In genomic region chr11:35980411-35980917, GRCm38 (mm10) we compare ENCODE assay signal across 7 mouse cellular contexts. TPM values are rescaled to one million over a fixed set of nuclear protein-coding genes. Genes with fewer than 3 reads are reported as not detected.
DNase-seq lines count a peak whose midpoint lies in the region; ATAC-seq and TF ChIP-seq lines count a peak whose summit lies in the region.

TSS of gene Wwc1 (minus strand) at chr11:35980527.

- H3K4me3 ChIP-seq in intestine, postnatal 0 days (ENCODE audit: low read depth, low read length) = peak within 1 kb of the TSS; percentile 65
- peak within 1 kb of the TSS; percentile 75 for H3K4me3 ChIP-seq in limb, embryonic 10.5 days
- H3K4me3 ChIP-seq in midbrain, embryonic 14.5 days (replicated peaks; ENCODE audit: low read depth, low read length) = peak within 1 kb of the TSS; percentile 69
- peak within 1 kb of the TSS; percentile 77 for H3K4me3 ChIP-seq in testis, adult 2 months (ENCODE audit: control insufficient read depth, low read depth, low read length)

- POLR2A ChIA-PET in Patski (lab: Charles Lee) = interaction anchor here (1.3 to 8.7 kb wide), 4 partner anchors 41 to 105 kb away, joined by 4 to 66 read pairs (median 15); no protein-coding TSS in a partner anchor

- in situ Hi-C loops in Patski (cut with MboI; ENCODE audit: low pct_unique_long_range_greater_than_20kb) = loop anchor here (10.0 kb wide), 1 partner anchor 146 kb away; the partner anchor contains the start of gene Rars

- peak within 1 kb of the TSS; percentile 87 for H3K4me2 ChIP-seq in intestine, postnatal 0 days (replicated peaks; ENCODE audit: low read depth)
- peak within 1 kb of the TSS; percentile 78 for H3K4me2 ChIP-seq in midbrain, embryonic 14.5 days (ENCODE audit: low read length)

- H3K9me3 ChIP-seq in intestine, postnatal 0 days (ENCODE audit: control insufficient read depth) = no peaks in the 10 kb centered on the region
- H3K9me3 ChIP-seq in limb, embryonic 10.5 days (replicated peaks) = no peaks in the 10 kb centered on the region
- H3K9me3 ChIP-seq in midbrain, embryonic 14.5 days (ENCODE audit: control insufficient read depth, low read length) = no peaks in the 10 kb centered on the region

- peak within 1 kb of the TSS; percentile 79 for H3K9ac ChIP-seq in intestine, postnatal 0 days (ENCODE audit: low read depth, low read length)
- peak within 1 kb of the TSS; percentile 76 for H3K9ac ChIP-seq in midbrain, embryonic 14.5 days (replicated peaks; ENCODE audit: low read length)

- CTCF ChIA-PET in Patski (lab: Charles Lee) = no interaction called here

- ATAC-seq in Patski = peak; percentile 19
- ATAC-seq in intestine, postnatal 0 days = peak; percentile 77
- peak; percentile 63; the same call in 1 of the 2 replicates for ATAC-seq in midbrain, embryonic 14.5 days (ENCODE audit: low FRiP score, low TSS enrichment)

- peak within 1 kb of the TSS; percentile 85 for H3K27ac ChIP-seq in intestine, postnatal 0 days (ENCODE audit: low read depth, low read length)
- peak within 1 kb of the TSS; percentile 79 for H3K27ac ChIP-seq in limb, embryonic 10.5 days
- peak within 1 kb of the TSS; percentile 55 for H3K27ac ChIP-seq in midbrain, embryonic 14.5 days (replicated peaks; ENCODE audit: low read depth, low read length)
- H3K27ac ChIP-seq in testis, adult 2 months (ENCODE audit: control insufficient read depth, insufficient read depth, low read depth, low read length) = no peak within 1 kb of the TSS

- H3K27me3 ChIP-seq in Patski = no peaks in the 10 kb centered on the region
- no peaks in the 10 kb centered on the region for H3K27me3 ChIP-seq in intestine, postnatal 0 days (replicated peaks; ENCODE audit: control insufficient read depth, insufficient read depth, low read length)
- peaks cover 81% of the 10 kb centered on the region for H3K27me3 ChIP-seq in limb, embryonic 10.5 days (ENCODE audit: low read depth, poor library complexity, severe bottlenecking)
- no peaks in the 10 kb centered on the region for H3K27me3 ChIP-seq in midbrain, embryonic 14.5 days (ENCODE audit: control insufficient read depth, insufficient read depth, low read length)
- no peaks in the 10 kb centered on the region for H3K27me3 ChIP-seq in testis, adult 2 months (ENCODE audit: control insufficient read depth, insufficient read depth, low read length)

- peak; percentile 57 for TF ChIP-seq CTCF in Patski (IDR thresholded peaks at IDR 0.05)
- peak; percentile 45 for TF ChIP-seq CTCF in intestine, postnatal 0 days (IDR thresholded peaks at IDR 0.05; ENCODE audit: low read depth)
- no peak for TF ChIP-seq CTCF in testis, adult 2 months (IDR thresholded peaks at IDR 0.05; ENCODE audit: control insufficient read depth, insufficient read depth, insufficient replicate concordance, low read depth, low read length)

- peaks cover 3% of the 10 kb centered on the region; the same call in 1 of the 2 replicates for H3K4me1 ChIP-seq in intestine, postnatal 0 days (replicated peaks; ENCODE audit: control insufficient read depth, insufficient read depth, low read length)
- peaks cover 15% of the 10 kb centered on the region for H3K4me1 ChIP-seq in limb, embryonic 10.5 days
- H3K4me1 ChIP-seq in midbrain, embryonic 14.5 days (ENCODE audit: control insufficient read depth, insufficient read depth, low read length) = peaks cover 17% of the 10 kb centered on the region
- peaks cover 13% of the 10 kb centered on the region for H3K4me1 ChIP-seq in testis, adult 2 months (ENCODE audit: control insufficient read depth, insufficient read depth, low read length)

- H3K36me3 ChIP-seq in intestine, postnatal 0 days (ENCODE audit: control insufficient read depth, insufficient read depth) = no peaks in the 10 kb centered on the region
- no peaks in the 10 kb centered on the region for H3K36me3 ChIP-seq in limb, embryonic 10.5 days
- H3K36me3 ChIP-seq in midbrain, embryonic 14.5 days (ENCODE audit: control insufficient read depth, insufficient read depth, low read length) = no peaks in the 10 kb centered on the region
- H3K36me3 ChIP-seq in testis, adult 2 months (ENCODE audit: control insufficient read depth, insufficient read depth, low read length) = no peaks in the 10 kb centered on the region

- DNase-seq in Patski (ENCODE audit: low read depth, low spot score) = no peak
- peak; percentile 67 for DNase-seq in brain, embryonic 18.5 days (ENCODE audit: low read depth, low spot score)
- DNase-seq in forelimb bud, embryonic 11.5 days (ENCODE audit: low read depth, low spot score) = peak; percentile 55
- DNase-seq in limb, embryonic 10.5 days (ENCODE audit: low spot score) = no peak
- peak; percentile 84 for DNase-seq in midbrain, embryonic 14.5 days

- no peak for TF ChIP-seq POLR2A in testis, adult 2 months (IDR thresholded peaks at IDR 0.05; ENCODE audit: control insufficient read depth, low read depth, low read length)

- WGBS in intestine, postnatal 0 days = under 1% methylated on average over 36 of the region's 47 CpGs
- WGBS in limb, embryonic 10.5 days = 5% methylated on average over 47 of the region's 47 CpGs
- under 1% methylated on average over 47 of the region's 47 CpGs for WGBS in midbrain, embryonic 14.5 days

RNA-seq across cellular contexts. Expression of gene Wwc1, which starts in this region (rescaled TPM):
- 384 TPM for polyA plus RNA-seq in Patski (2021)
- 16.1 and 18.8 TPM in 2 replicates for polyA plus RNA-seq in intestine, postnatal 0 days (2015; fragmentation: Nextera tagmentation; extraction: Ambion mirVana)
- 1.9 and 2.2 TPM in 2 replicates for polyA plus RNA-seq in limb, embryonic 10.5 days (2016; fragmentation: Nextera tagmentation; extraction: Ambion mirVana)
- 8.8 and 10.3 TPM in 2 replicates for polyA plus RNA-seq in midbrain, embryonic 14.5 days (2014; fragmentation: Nextera tagmentation; extraction: Ambion mirVana)
- 2.7 and 3.8 TPM in 2 replicates for polyA plus RNA-seq in testis, adult 2 months (2012; rRNA removed)

Comparison
In these comparisons a context has a peak if more than half of its experiments do, and no peak if none do; other contexts are left out.
1. RNA of gene Wwc1 (polyA plus RNA-seq): 384 TPM in Patski (single experiment); 16.1 to 18.8 TPM in intestine, postnatal 0 days, 8.8 to 10.3 TPM in midbrain, embryonic 14.5 days, 2.7 to 3.8 TPM in testis, adult 2 months and 1.9 to 2.2 TPM in limb, embryonic 10.5 days; every median in the first group is over 10 times any median in the second.
2. ATAC-seq: peak in every context shown above with its lines; median percentile 77 in intestine, postnatal 0 days; 63 in midbrain, embryonic 14.5 days; 19 in Patski.
3. DNase-seq: peak in brain, embryonic 18.5 days (single experiment), forelimb bud, embryonic 11.5 days (single experiment) and midbrain, embryonic 14.5 days (single experiment); none in Patski (single experiment) and limb, embryonic 10.5 days (single experiment).
4. Peak in every context shown above with its lines, with median percentiles within 50 percentile points of each other: H3K4me3 ChIP-seq.